Mouse (Mus musculus): Measurements from ENCODE around the gene Gm597. TPM values are rescaled to one million over a fixed set of nuclear protein-coding genes. Genes with fewer than 3 reads are reported as not detected.

Gene Gm597
- not detected in 2 replicates for polyA plus RNA-seq (2012; ENCODE audit: insufficient read depth, insufficient read length, missing spikeins)

DNA sequence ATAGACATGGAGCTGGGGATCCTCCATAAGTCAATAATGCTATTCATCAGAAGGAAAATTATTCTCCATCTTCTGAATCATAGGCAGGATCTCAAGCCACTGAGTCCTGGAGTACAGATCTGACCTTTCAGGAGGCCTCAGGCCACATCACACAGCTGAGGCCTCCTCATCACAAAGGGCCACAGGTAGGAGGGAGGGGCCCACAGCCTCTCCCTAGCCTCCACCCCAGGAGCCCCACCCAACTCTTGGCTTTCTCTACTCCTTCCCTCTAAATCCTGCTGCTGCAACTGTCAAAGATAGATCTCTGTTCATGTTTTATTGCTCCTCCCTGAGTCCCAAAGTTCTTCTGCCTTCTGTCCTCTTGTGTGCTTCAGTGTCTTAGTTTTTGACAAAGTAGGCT, at the start of gene Gm597:
Gm597 (minus strand) TSS at position 101 of the 400 bp plus-strand sequence.
- Histone ChIP-seq H3K27ac (replicated peaks; ENCODE audit: low read depth, low read length) (no peak within 1 kb of the TSS), H3K4me3 (ENCODE audit: insufficient read depth, low read depth, low read length) (no peak within 1 kb of the TSS), H3K4me1 (ENCODE audit: control insufficient read depth, insufficient read depth, insufficient read length, low read length) (no peaks in the 10 kb centered on the region)

DNA sequence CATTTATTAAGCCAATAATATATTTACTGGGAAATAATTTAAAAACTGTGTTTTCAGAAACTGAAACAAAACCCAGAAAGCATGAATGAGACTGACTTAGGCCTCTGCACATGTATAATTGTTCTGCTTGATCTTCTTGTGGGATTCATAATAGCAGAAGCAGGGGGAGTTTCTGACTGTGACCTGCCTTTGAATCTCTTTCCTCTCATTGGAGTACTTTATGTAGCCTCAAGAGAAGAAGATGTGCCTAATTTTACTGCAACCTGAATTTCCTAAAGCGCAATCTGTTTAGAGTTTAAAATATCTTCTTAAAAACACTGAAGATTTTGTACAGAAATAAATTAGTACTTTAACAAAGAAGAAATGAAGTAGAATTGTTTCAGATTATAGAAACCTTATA, 27.6 kb upstream of the Gm597 start:
- Histone ChIP-seq H3K4me3 (ENCODE audit: insufficient read depth, low read depth, low read length) (no peak overlapping the region), H3K27ac (replicated peaks; ENCODE audit: low read depth, low read length) (no peak overlapping the region), H3K4me1 (ENCODE audit: control insufficient read depth, insufficient read depth, insufficient read length, low read length) (no peaks in the 10 kb centered on the region)

DNA sequence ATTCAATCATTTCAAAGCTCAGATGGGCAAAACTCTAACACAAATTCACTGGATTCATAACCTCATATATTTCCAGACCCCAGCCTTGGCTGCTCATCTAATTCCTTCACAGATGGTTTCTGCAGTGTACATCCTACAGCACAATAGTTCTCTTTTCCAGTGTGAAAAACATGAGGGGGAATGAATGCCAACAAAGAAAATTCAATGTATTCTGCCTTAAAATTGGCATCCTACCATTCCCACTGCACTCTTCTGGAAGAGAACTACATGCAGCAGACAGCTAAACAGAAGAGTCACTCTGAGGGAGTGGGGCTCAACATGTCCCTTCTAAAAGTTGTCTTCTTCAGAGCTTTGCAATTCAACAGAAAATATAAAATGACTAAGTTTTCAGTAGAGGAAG, 26.6 kb upstream of the Gm597 start:
- Histone ChIP-seq H3K4me1 (ENCODE audit: control insufficient read depth, insufficient read depth, insufficient read length, low read length) (no peaks in the 10 kb centered on the region), H3K4me3 (ENCODE audit: insufficient read depth, low read depth, low read length) (no peak overlapping the region), H3K27ac (replicated peaks; ENCODE audit: low read depth, low read length) (no peak overlapping the region)

DNA sequence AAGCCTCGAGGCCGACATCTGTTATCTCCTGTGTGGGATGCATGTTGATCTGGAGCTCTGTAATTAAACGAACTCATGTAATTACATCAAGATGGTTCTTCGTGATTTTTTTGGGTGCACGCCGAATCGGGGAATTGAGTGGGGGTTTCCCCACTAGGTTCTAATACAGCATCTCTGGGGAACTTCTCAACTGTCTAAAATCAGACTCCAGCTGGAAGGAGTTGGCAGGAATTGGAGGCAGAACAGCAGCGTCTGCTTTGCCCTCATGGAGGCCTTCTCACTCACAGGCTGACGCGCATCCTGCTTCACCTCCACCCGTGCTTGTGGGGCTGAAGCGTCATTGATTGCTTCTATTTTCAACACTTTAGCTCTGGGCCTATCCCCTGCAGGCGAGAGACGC, 20.8 kb upstream of the Gm597 start:
- Histone ChIP-seq H3K4me1 (ENCODE audit: control insufficient read depth, insufficient read depth, insufficient read length, low read length) (no peaks in the 10 kb centered on the region), H3K4me3 (ENCODE audit: insufficient read depth, low read depth, low read length) (no peak overlapping the region), H3K27ac (replicated peaks; ENCODE audit: low read depth, low read length) (no peak overlapping the region)
